Comparison of ENCODE assay signal across 17 mouse cellular contexts in the genomic region with DNA sequence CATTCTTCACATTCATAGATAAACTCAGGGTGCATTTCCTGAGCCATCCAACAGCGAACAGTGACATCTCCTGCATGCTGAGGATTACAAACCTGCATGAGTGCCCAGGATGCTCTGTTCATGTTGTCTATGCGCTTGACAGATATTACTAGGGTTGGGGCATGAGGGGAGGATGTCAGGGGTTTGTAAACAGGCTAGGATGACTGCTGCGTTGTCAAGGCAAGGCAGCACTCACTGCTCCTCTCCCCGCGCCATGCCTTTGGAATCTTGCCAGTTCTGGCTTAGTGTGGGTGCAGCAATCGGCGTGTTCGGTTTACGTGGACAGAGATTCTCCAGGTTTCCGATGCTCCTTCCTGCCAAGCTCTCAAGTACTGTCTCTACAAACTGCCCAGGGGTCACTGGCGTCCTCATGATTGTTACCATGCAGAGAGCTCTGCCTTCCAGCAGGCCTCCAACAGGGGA. TPM values are rescaled to one million over a fixed set of nuclear protein-coding genes. Genes with fewer than 3 reads are reported as not detected.
DNase-seq lines count a peak whose midpoint lies in the region; ATAC-seq lines count a peak whose summit lies in the region.
"Had no signal": no experiment of that assay in that cellular context is flagged by ENCODE, and none has a peak within 500 bp of the region (broad histone marks: within the 10 kb centered on the region; RNA-seq: fewer than 3 reads in every experiment).

No protein-coding gene starts in this region.

- 75% methylated on average over 11 of the region's 11 CpGs for WGBS in forebrain, embryonic 13.5 days
- 73% methylated on average over 11 of the region's 11 CpGs for WGBS in forebrain, embryonic 14.5 days
- 90% methylated on average over 11 of the region's 11 CpGs for WGBS in midbrain, embryonic 10.5 days
- WGBS in midbrain, embryonic 11.5 days: 91% methylated on average over 11 of the region's 11 CpGs

- H3K9me3 ChIP-seq in forebrain, embryonic 13.5 days (replicated peaks): no peaks in the 10 kb centered on the region
- no peaks in the 10 kb centered on the region for H3K9me3 ChIP-seq in forebrain, embryonic 14.5 days (replicated peaks; ENCODE audit: control insufficient read depth, low read length)
- no peaks in the 10 kb centered on the region for H3K9me3 ChIP-seq in midbrain, embryonic 10.5 days (replicated peaks)
- no peaks in the 10 kb centered on the region for H3K9me3 ChIP-seq in midbrain, embryonic 11.5 days (ENCODE audit: control insufficient read depth, low read length)
- H3K9me3 ChIP-seq: embryonic facial prominence, embryonic 10.5 days had no signal

- H3K27ac ChIP-seq in forebrain, embryonic 13.5 days: peak overlapping the region; percentile 19; the same call in 1 of the 2 replicates
- H3K27ac ChIP-seq in forebrain, embryonic 14.5 days (ENCODE audit: low read depth, low read length): no peak overlapping the region
- H3K27ac ChIP-seq in midbrain, embryonic 10.5 days (replicated peaks): 0 out of 2 replicates have a peak overlapping the region, but pooled peaks have one; percentile 14
- H3K27ac ChIP-seq in midbrain, embryonic 11.5 days (ENCODE audit: low read depth, low read length): no peak overlapping the region

- H3K9ac ChIP-seq in forebrain, embryonic 13.5 days: peak overlapping the region; percentile 18; the same call in 1 of the 2 replicates
- no peak overlapping the region for H3K9ac ChIP-seq in forebrain, embryonic 14.5 days (ENCODE audit: low read length)
- H3K9ac ChIP-seq in midbrain, embryonic 11.5 days (ENCODE audit: low read length): no peak overlapping the region

- no peak for DNase-seq in forebrain, embryonic 14.5 days (ENCODE audit: low spot score)
- DNase-seq in midbrain, embryonic 10.5 days (ENCODE audit: low spot score): no peak
- DNase-seq in midbrain, embryonic 11.5 days (ENCODE audit: low spot score, missing footprints): no peak
- DNase-seq in layer of hippocampus, postnatal 14 days (ENCODE audit: low spot score in 2 of 2): peak; percentile 28 to 31
- peak; percentile 50 for DNase-seq in right cerebral cortex, postnatal 14 days
- DNase-seq in spleen, postnatal 4 days (ENCODE audit: low spot score in 2 of 2): no peak
- DNase-seq: adrenal gland, adult 2 months; kidney, postnatal 25 days; liver; lung, postnatal 4 days had no signal

- no peak for ATAC-seq in forebrain, embryonic 13.5 days
- no peak for ATAC-seq in forebrain, embryonic 14.5 days
- no peak for ATAC-seq in midbrain, embryonic 11.5 days (ENCODE audit: low FRiP score)
- ATAC-seq in megakaryocyte-erythroid progenitor cell, adult 5-6 weeks (replicated peaks; ENCODE audit: low FRiP score, low TSS enrichment, poor library complexity, severe bottlenecking): no peak
- ATAC-seq: forebrain, embryonic 16.5 days; inflammation-experienced regulatory T-cells, adult 6 months had no signal

- no peak overlapping the region for H3K4me2 ChIP-seq in forebrain, embryonic 13.5 days
- H3K4me2 ChIP-seq in forebrain, embryonic 14.5 days (ENCODE audit: low read length): no peak overlapping the region
- no peak overlapping the region for H3K4me2 ChIP-seq in midbrain, embryonic 11.5 days

- H3K4me1 ChIP-seq in forebrain, embryonic 13.5 days: peaks cover 21% of the 10 kb centered on the region; the same call in 1 of the 2 replicates
- H3K4me1 ChIP-seq in forebrain, embryonic 14.5 days (ENCODE audit: control insufficient read depth, insufficient read depth, low read length): no peaks in the 10 kb centered on the region
- H3K4me1 ChIP-seq in midbrain, embryonic 10.5 days: peaks cover 32% of the 10 kb centered on the region
- 0 out of 2 replicates have a peak, but pooled peaks cover 3% of the 10 kb centered on the region for H3K4me1 ChIP-seq in midbrain, embryonic 11.5 days (ENCODE audit: control insufficient read depth, insufficient read depth, low read length)

- no peak overlapping the region for H3K4me3 ChIP-seq in forebrain, embryonic 13.5 days
- no peak overlapping the region for H3K4me3 ChIP-seq in forebrain, embryonic 14.5 days (ENCODE audit: low read depth, low read length)
- no peak overlapping the region for H3K4me3 ChIP-seq in midbrain, embryonic 10.5 days
- no peak overlapping the region for H3K4me3 ChIP-seq in midbrain, embryonic 11.5 days (ENCODE audit: low read depth, low read length)
- H3K4me3 ChIP-seq: embryonic facial prominence, embryonic 10.5 days had no signal

- H3K27me3 ChIP-seq in forebrain, embryonic 13.5 days: no peaks in the 10 kb centered on the region
- no peaks in the 10 kb centered on the region for H3K27me3 ChIP-seq in forebrain, embryonic 14.5 days (replicated peaks; ENCODE audit: control insufficient read depth, insufficient read depth, low read length)
- no peaks in the 10 kb centered on the region for H3K27me3 ChIP-seq in midbrain, embryonic 10.5 days (ENCODE audit: low read depth, poor library complexity, severe bottlenecking)
- no peaks in the 10 kb centered on the region for H3K27me3 ChIP-seq in midbrain, embryonic 11.5 days (ENCODE audit: control insufficient read depth, insufficient read depth, low read length)

- H3K36me3 ChIP-seq in forebrain, embryonic 13.5 days (ENCODE audit: poor library complexity, severe bottlenecking): peaks cover 50% of the 10 kb centered on the region
- H3K36me3 ChIP-seq in forebrain, embryonic 14.5 days (ENCODE audit: control insufficient read depth, insufficient read depth, low read length): peaks cover 24% of the 10 kb centered on the region
- peaks cover 93% of the 10 kb centered on the region for H3K36me3 ChIP-seq in midbrain, embryonic 10.5 days
- H3K36me3 ChIP-seq in midbrain, embryonic 11.5 days (ENCODE audit: control insufficient read depth, insufficient read depth, low read length): peaks cover 4% of the 10 kb centered on the region; the same call in 1 of the 2 replicates
- H3K36me3 ChIP-seq: embryonic facial prominence, embryonic 10.5 days had no signal

RNA-seq across cellular contexts. Expression of a gene that starts 29.9 kb away (rescaled TPM):
- not detected in 2 replicates for polyA plus RNA-seq in forebrain, embryonic 13.5 days (2015; fragmentation: Nextera tagmentation; extraction: Ambion mirVana)
- not detected in 2 replicates for polyA plus RNA-seq in forebrain, embryonic 14.5 days (2014; fragmentation: Nextera tagmentation; extraction: Ambion mirVana)
- not detected in 2 replicates for polyA plus RNA-seq in midbrain, embryonic 10.5 days (2016; fragmentation: Nextera tagmentation; extraction: Ambion mirVana)
- not detected in 2 replicates for polyA plus RNA-seq in midbrain, embryonic 11.5 days (2014; fragmentation: Nextera tagmentation; extraction: Ambion mirVana)
- not detected for total RNA-seq in layer of hippocampus, postnatal 14 days (2021)
- not detected in 2 replicates for total RNA-seq in megakaryocyte-erythroid progenitor cell, adult 5-6 weeks (2014; fragmentation: Nextera tagmentation)
- not detected in 2 replicates for total RNA-seq in megakaryocyte-erythroid progenitor cell, adult 5-6 weeks (2017)
- polyA plus RNA-seq: adrenal gland, adult 2 months; C2C12; embryonic facial prominence, embryonic 10.5 days; forebrain, embryonic 16.5 days; inflammation-experienced regulatory T-cells, adult 6 months; neural tube, embryonic 11.5 days had no signal

RNA-seq across cellular contexts. Expression of a gene that starts 42.0 kb away (rescaled TPM):
- not detected in 2 replicates for polyA plus RNA-seq in forebrain, embryonic 13.5 days (2015; fragmentation: Nextera tagmentation; extraction: Ambion mirVana)
- not detected in 2 replicates for polyA plus RNA-seq in forebrain, embryonic 14.5 days (2014; fragmentation: Nextera tagmentation; extraction: Ambion mirVana)
- not detected in 2 replicates for polyA plus RNA-seq in midbrain, embryonic 10.5 days (2016; fragmentation: Nextera tagmentation; extraction: Ambion mirVana)
- polyA plus RNA-seq in midbrain, embryonic 11.5 days (2014; fragmentation: Nextera tagmentation; extraction: Ambion mirVana): not detected in 2 replicates
- total RNA-seq in layer of hippocampus, postnatal 14 days (2021): not detected
- total RNA-seq in megakaryocyte-erythroid progenitor cell, adult 5-6 weeks (2014; fragmentation: Nextera tagmentation): not detected in 2 replicates
- not detected in 2 replicates for total RNA-seq in megakaryocyte-erythroid progenitor cell, adult 5-6 weeks (2017)
- total RNA-seq: adrenal gland, adult 2 months had no signal
- polyA plus RNA-seq: adrenal gland, adult 2 months; C2C12; embryonic facial prominence, embryonic 10.5 days; inflammation-experienced regulatory T-cells, adult 6 months; neural tube, embryonic 11.5 days had no signal

Comparison
In these comparisons a context has a peak if more than half of its experiments do, and no peak if none do; other contexts are left out.
1. H3K27ac ChIP-seq: peak in forebrain, embryonic 13.5 days (single experiment) and midbrain, embryonic 10.5 days (single experiment); none in forebrain, embryonic 14.5 days (single experiment) and midbrain, embryonic 11.5 days (single experiment).
2. DNase-seq: peak in layer of hippocampus, postnatal 14 days (2 of 2) and right cerebral cortex, postnatal 14 days (single experiment); none in forebrain, embryonic 14.5 days (single experiment), midbrain, embryonic 10.5 days (single experiment), midbrain, embryonic 11.5 days (single experiment) and spleen, postnatal 4 days (0 of 2).